Mouse (Mus musculus): ENCODE measurements around the gene Sstr3. TPM values are rescaled to one million over a fixed set of nuclear protein-coding genes. Genes with fewer than 3 reads are reported as not detected.

Sstr3 gene
- polyA plus RNA-seq (2015; fragmentation: Nextera tagmentation; extraction: Ambion mirVana) = 0.04 TPM in 1 of 2 replicates, not detected in the other

DNA sequence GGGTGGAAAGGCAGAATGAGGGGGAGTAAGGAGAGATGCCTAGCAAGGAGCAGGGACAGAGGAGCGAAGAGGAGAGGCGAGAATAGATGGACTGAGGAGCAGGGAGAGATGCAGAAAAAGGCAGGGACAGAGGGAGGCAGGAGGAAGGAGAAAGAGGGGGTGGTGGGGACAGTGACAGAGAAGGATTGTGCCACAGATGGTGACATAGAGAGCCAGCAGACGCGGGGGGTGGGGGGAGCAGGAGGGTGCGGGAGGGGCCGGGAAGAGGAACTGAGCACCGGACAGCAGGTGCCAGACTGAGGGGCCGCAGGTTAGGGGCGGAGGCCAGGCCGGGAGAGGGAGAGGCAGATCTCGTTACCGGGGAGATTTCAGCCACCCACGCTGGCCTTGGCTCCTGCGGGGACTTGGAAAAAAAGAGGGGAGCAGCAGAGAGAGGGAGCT, at the start of gene Sstr3:
Sstr3 (minus strand) TSS at position 125 of the 441 bp plus-strand sequence.
- H3K4me2 ChIP-seq = no peak within 1 kb of the TSS
- H3K27ac ChIP-seq = no peak within 1 kb of the TSS
- H3K36me3 ChIP-seq = no peaks in the 10 kb centered on the region
- peaks cover 39% of the 10 kb centered on the region; the same call in 1 of the 2 replicates for H3K27me3 ChIP-seq
- H3K4me1 ChIP-seq = peaks cover 12% of the 10 kb centered on the region; the same call in 1 of the 2 replicates
- H3K4me3 ChIP-seq = no peak within 1 kb of the TSS
- H3K9me3 ChIP-seq = no peaks in the 10 kb centered on the region
- ATAC-seq (ENCODE audit: insufficient number of reproducible peaks, low FRiP score, low TSS enrichment, low read depth) = no peak
- H3K9ac ChIP-seq = no peak within 1 kb of the TSS
- 8% methylated on average over 14 of the region's 14 CpGs for WGBS

DNA sequence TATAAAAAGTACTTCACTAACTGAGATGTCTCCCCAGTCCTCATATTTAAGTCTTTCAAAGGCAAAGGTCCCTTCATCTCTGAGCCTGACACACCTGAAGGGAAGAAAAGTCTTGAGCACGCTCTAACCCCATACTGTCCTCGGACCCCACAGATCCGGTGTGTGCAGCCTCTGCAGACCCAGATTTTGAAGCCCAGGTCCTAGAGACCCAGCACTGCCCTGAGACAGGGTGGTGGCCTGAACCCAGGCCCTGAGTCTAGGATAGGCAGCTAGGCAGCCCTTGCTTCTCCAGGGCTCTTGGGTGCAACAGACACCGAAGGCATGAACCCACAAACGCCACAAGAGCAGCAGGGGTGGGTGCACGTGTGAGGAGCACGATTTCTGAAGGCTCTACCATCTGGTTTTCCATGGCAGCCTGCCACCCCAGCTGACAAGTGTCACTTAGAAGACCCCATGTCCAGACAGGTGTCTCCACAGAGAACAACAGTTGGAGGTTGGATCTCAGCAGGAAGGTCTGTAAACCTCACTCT, 49.5 kb upstream of the Sstr3 start:
- Histone ChIP-seq H3K9ac (no peak overlapping the region), H3K4me1 (no peaks in the 10 kb centered on the region), H3K27ac (no peak overlapping the region), H3K4me3 (no peak overlapping the region), H3K27me3 (no peaks in the 10 kb centered on the region), H3K9me3 (no peaks in the 10 kb centered on the region), H3K36me3 (no peaks in the 10 kb centered on the region), H3K4me2 (no peak overlapping the region)
- peak; percentile 66; the same call in 1 of the 2 replicates for ATAC-seq (ENCODE audit: insufficient number of reproducible peaks, low FRiP score, low TSS enrichment, low read depth)
- 79% methylated on average over 7 of the region's 7 CpGs for WGBS

DNA sequence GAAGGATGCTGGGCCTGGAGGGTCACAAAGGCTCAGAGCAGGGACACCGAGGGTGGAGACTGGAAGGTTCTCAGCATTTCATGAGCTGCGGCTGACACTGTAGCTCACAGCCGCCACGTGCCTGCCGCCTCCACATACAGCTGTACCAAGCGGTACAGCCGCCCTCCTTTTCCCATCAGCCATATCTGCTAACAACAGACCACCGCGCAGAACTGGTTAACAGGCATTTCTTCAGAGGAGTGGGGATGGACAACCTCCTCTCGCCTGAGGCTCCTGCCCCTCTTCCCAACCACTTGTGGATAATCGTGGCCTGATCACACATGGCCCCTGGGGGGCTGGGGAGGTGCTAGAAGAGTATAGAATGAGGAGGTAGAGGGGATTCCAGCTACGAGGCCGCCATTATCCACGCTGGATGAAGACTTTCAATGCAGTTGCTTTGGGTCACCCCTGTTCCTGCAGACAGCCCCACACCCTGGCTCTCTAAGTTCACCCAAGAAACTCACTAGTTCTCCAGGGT, 48.0 kb upstream of the Sstr3 start:
- no peaks in the 10 kb centered on the region for H3K4me1 ChIP-seq
- H3K4me3 ChIP-seq = no peak overlapping the region
- H3K4me2 ChIP-seq = no peak overlapping the region
- no peak overlapping the region for H3K9ac ChIP-seq
- ATAC-seq (ENCODE audit: insufficient number of reproducible peaks, low FRiP score, low TSS enrichment, low read depth) = no peak
- H3K9me3 ChIP-seq = no peaks in the 10 kb centered on the region
- H3K27me3 ChIP-seq = no peaks in the 10 kb centered on the region
- WGBS = 69% methylated on average over 14 of the region's 14 CpGs
- H3K27ac ChIP-seq = no peak overlapping the region
- H3K36me3 ChIP-seq = no peaks in the 10 kb centered on the region

DNA sequence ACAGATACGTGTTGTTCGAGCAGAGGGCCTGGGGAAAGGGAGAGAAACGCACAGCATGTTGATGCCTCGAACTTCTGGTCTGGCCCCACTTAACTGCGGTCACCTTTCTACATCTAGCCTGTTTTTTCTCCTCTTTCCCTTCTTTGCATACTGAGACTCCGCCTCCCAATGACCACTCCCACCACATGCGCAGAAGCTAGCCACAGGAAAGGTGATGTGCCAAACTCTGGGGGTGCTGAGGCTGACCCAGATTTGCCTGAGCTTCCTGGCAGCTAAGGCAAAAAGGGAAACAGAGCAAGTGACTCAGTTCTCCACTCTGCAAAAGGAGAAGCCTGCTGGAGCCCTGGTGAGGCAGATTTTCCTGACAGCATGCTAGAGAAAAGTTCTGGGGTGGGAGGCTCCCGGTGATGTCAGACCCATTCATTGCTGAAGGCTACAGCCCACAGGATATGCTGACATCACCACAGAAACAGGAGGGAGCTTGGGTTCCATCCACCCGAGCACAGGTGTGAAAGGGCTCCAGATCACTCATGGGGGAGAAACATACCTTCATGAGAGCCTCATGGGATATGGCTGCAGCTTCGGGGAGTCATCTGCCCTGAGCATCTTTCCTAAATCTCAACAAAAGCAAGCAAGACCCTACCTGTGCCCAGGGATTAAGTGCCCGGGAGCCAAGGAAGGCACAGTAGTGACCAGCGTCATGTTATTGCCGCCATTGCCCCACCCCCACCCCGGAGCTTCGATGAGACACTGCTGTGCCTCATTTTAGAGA, 47.4 kb upstream of the Sstr3 start:
- no peaks in the 10 kb centered on the region for H3K9me3 ChIP-seq
- H3K9ac ChIP-seq = no peak overlapping the region
- no peak for ATAC-seq (ENCODE audit: insufficient number of reproducible peaks, low FRiP score, low TSS enrichment, low read depth)
- H3K27me3 ChIP-seq = no peaks in the 10 kb centered on the region
- no peak overlapping the region for H3K4me2 ChIP-seq
- H3K4me1 ChIP-seq = no peaks in the 10 kb centered on the region
- WGBS = 44% methylated on average over 15 of the region's 15 CpGs
- no peak overlapping the region for H3K4me3 ChIP-seq
- no peak overlapping the region for H3K27ac ChIP-seq
- no peaks in the 10 kb centered on the region for H3K36me3 ChIP-seq

DNA sequence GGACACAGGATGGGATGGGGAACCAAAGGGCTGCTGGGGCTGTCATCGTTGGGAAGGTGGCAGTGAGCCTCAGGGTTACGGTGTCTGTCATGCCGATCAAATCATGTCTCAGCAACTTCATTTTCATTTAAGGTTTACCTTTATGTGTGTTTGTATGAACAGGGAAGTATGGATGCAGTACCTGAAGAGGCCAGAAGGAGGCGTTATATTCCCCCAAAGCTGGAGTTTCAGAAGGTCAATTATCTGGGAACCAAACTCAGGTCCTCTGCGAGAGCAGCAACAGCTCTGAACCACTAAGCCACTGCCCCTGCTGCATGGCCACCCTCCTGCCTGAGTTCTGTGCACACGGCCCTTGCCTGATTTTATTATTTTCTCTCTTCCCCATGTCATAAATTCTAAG, 46.3 kb upstream of the Sstr3 start:
- H3K27me3 ChIP-seq = no peaks in the 10 kb centered on the region
- H3K27ac ChIP-seq = no peak overlapping the region
- H3K4me1 ChIP-seq = no peaks in the 10 kb centered on the region
- no peak overlapping the region for H3K4me3 ChIP-seq
- no peak for ATAC-seq (ENCODE audit: insufficient number of reproducible peaks, low FRiP score, low TSS enrichment, low read depth)
- WGBS = 79% methylated on average over 6 of the region's 6 CpGs
- no peaks in the 10 kb centered on the region for H3K36me3 ChIP-seq
- no peak overlapping the region for H3K4me2 ChIP-seq
- H3K9ac ChIP-seq = no peak overlapping the region
- H3K9me3 ChIP-seq = no peaks in the 10 kb centered on the region

DNA sequence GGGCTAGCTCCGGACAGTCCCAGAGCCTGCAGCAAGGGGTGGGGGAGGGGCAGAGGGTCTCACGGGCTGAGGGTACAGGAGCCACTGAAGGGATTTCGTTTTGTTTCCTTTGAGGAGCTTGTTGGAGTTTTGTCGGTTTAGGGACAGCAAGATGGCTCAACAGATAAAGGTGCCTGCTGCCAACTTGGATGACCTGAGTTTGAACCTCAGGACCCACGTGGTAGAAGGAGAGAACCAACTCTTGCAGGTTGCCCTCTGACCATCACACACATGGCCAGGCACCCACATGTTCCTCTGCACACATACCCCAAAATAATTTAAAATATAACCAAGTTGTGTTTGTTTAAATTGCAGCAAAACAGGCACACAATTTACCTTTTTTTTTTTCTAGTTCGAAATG, 45.5 kb upstream of the Sstr3 start:
- Histone ChIP-seq H3K27ac (no peak overlapping the region), H3K27me3 (no peaks in the 10 kb centered on the region), H3K4me3 (no peak overlapping the region), H3K36me3 (no peaks in the 10 kb centered on the region), H3K4me2 (no peak overlapping the region), H3K4me1 (no peaks in the 10 kb centered on the region), H3K9ac (no peak overlapping the region), H3K9me3 (no peaks in the 10 kb centered on the region)
- 77% methylated on average over 6 of the region's 6 CpGs for WGBS
- ATAC-seq (ENCODE audit: insufficient number of reproducible peaks, low FRiP score, low TSS enrichment, low read depth) = no peak

DNA sequence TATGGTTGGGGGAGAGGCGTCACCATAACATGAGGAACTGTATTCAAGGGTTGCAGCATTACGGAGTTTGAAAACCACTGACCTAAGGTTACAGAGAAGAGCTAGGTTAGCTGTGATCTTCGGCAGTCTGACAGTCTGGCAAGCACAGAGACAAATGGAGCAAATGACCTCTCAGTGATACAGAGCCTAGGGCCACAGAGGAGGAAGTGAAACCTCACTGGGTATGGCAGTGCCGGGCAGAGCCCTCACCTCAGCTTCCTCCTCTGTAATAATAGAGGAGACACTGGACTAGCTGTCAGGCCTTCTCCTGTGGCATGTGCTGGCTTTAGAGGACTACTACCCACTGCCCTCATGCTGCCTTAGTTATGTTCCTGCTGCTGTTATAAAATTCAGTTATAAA, 44.4 kb upstream of the Sstr3 start:
- Histone ChIP-seq H3K4me2 (no peak overlapping the region), H3K36me3 (no peaks in the 10 kb centered on the region), H3K9ac (no peak overlapping the region), H3K27me3 (no peaks in the 10 kb centered on the region), H3K4me1 (no peaks in the 10 kb centered on the region), H3K4me3 (no peak overlapping the region), H3K9me3 (no peaks in the 10 kb centered on the region), H3K27ac (no peak overlapping the region)
- WGBS = 70% methylated on average over 4 of the region's 4 CpGs
- no peak for ATAC-seq (ENCODE audit: insufficient number of reproducible peaks, low FRiP score, low TSS enrichment, low read depth)

DNA sequence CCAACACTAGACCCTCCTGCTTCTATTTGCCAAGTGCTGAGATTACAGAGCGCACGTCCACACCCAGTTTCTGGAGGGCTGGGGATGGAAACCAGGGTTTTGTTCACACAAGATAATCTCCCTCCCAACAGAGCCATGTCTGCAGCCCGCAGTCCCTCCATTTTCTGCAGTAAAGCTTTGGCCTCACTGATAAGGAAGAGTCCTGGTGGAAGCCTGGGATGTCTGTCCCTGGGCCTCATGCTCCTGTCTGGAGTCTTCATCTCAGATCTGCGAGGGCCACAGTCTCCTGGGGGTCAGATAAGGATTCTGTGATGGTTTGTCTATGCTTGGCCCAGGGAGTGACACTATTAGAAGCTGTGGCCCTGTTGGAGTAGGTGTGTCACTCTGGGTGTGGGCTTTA, 43.6 kb upstream of the Sstr3 start:
- Histone ChIP-seq H3K4me3 (no peak overlapping the region), H3K9me3 (no peaks in the 10 kb centered on the region), H3K4me2 (no peak overlapping the region), H3K9ac (no peak overlapping the region), H3K4me1 (no peaks in the 10 kb centered on the region), H3K36me3 (no peaks in the 10 kb centered on the region), H3K27me3 (0 out of 2 replicates have a peak, but pooled peaks cover 3% of the 10 kb centered on the region), H3K27ac (no peak overlapping the region)
- WGBS = 79% methylated on average over 4 of the region's 4 CpGs
- no peak for ATAC-seq (ENCODE audit: insufficient number of reproducible peaks, low FRiP score, low TSS enrichment, low read depth)

DNA sequence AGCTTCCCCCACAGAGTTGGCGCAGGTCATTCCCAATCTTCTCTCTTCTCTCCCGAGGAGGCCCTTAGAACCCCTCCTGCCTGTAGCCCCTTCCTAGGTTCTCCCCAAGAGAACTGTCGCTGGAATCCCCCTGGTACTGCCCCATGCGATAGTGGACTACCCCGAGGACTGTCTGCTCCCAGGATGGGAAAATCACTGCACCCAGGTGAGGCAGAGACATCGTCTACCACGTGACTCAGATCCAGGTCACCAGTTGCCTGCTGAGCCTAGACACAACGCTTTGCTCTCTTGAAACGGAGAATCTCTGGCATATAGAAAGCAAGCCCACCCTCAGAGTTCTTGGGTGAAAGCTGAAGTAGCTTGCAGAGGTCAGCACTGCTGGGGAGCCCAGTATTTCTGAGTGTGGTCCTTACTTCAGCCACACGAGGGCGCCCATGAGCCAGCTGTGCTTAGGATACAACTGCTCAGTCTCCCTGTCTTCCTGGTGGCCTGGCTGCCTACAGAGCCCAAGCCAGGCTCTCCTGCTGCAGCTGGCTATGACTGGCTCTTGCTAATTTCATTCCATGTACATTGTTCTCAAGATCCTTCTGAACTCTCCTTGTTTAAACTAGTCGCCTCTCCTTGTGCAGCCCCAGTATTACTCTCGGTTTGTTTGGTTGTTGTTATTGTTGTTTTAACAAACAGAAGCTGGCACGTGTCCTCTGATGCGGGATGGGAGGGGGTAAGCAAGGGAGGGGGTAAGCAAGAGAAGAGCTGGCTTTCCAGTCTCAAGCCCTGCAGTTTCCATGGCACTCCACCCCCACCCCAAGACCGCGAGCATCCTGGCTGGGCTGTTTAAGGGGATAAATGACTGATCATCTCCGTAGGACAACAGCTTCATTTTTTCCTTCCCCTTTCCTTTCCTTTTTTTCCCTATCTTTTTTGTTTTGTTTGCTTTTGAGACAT, 42.8 kb upstream of the Sstr3 start:
- no peaks in the 10 kb centered on the region for H3K36me3 ChIP-seq
- no peak overlapping the region for H3K9ac ChIP-seq
- H3K27me3 ChIP-seq = 0 out of 2 replicates have a peak, but pooled peaks cover 8% of the 10 kb centered on the region
- no peak overlapping the region for H3K4me3 ChIP-seq
- H3K4me1 ChIP-seq = no peaks in the 10 kb centered on the region
- no peak overlapping the region for H3K4me2 ChIP-seq
- 53% methylated on average over 18 of the region's 18 CpGs for WGBS
- no peak overlapping the region for H3K27ac ChIP-seq
- peak; percentile 79; the same call in 1 of the 2 replicates for ATAC-seq (ENCODE audit: insufficient number of reproducible peaks, low FRiP score, low TSS enrichment, low read depth)
- H3K9me3 ChIP-seq = no peaks in the 10 kb centered on the region

DNA sequence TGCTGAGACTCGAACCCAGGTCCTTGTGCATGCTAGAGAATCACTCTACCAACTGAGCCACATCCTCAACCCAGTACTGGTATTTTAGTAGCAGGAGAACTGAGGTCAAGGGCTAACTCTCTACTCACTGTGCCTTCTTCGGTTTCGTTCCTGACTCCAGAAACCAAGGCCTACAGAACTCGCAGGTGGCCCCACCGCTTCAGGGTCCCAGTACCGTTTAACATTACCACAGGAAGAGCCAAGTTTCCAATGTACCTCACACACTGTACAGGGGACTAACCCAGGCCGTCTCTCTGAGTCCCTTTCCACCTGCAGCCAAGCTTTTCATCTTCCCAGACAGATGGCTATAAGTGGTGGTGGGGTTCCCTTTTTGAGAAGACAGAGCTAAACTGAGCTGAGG, 40.9 kb upstream of the Sstr3 start:
- H3K4me1 ChIP-seq = peaks cover 15% of the 10 kb centered on the region
- 85% methylated on average over 7 of the region's 7 CpGs for WGBS
- no peak for ATAC-seq (ENCODE audit: insufficient number of reproducible peaks, low FRiP score, low TSS enrichment, low read depth)
- H3K27ac ChIP-seq = no peak overlapping the region
- H3K36me3 ChIP-seq = no peaks in the 10 kb centered on the region
- H3K9me3 ChIP-seq = no peaks in the 10 kb centered on the region
- H3K27me3 ChIP-seq = 0 out of 2 replicates have a peak, but pooled peaks cover 8% of the 10 kb centered on the region
- H3K4me3 ChIP-seq = no peak overlapping the region
- no peak overlapping the region for H3K9ac ChIP-seq
- H3K4me2 ChIP-seq = no peak overlapping the region

DNA sequence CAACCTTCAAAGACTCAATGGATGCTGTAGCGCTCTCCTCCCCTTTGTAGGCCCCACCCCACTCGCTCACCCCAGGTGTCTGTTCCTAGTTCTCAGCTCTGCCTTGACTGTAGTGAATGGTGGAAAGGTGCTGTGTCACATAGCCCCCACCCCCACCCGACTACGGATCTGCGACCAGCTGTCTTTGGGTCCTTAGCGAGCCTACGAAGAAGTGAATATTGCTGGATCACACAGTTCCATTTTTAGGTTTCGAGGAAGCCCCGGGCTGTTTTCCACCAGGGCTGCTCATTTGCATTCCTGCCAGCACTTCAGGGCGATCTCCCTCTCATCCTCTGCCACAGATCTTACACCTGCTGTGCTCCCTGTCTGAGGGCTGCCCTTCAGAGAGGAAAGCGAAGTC, 38.9 kb upstream of the Sstr3 start:
- WGBS = 16% methylated on average over 11 of the region's 11 CpGs
- no peak for ATAC-seq (ENCODE audit: insufficient number of reproducible peaks, low FRiP score, low TSS enrichment, low read depth)
- peaks cover 21% of the 10 kb centered on the region for H3K4me1 ChIP-seq

More for the DNA sequence above, 38.9 kb upstream of the Sstr3 start:
- Histone ChIP-seq H3K36me3 (no peaks in the 10 kb centered on the region), H3K9me3 (no peaks in the 10 kb centered on the region), H3K9ac (no peak overlapping the region), H3K4me3 (no peak overlapping the region), H3K4me2 (no peak overlapping the region), H3K27ac (no peak overlapping the region), H3K27me3 (0 out of 2 replicates have a peak, but pooled peaks cover 8% of the 10 kb centered on the region)
